Mouse (Mus musculus) midbrain, embryonic 12.5 days (tissue): Measurements from ENCODE around the gene Aspm. TPM values are rescaled to one million over a fixed set of nuclear protein-coding genes. Genes with fewer than 3 reads are reported as not detected.

ENCODE experiments used
- ATAC-seq: fragments of 200-750 bp; cut with Nextera tagmentation; 2 replicates; pipeline ENCODE4 v1.8.0; 2017; ENCODE audit warnings: low read depth, moderate TSS enrichment, moderate library complexity; ENCODE audit not compliant: low FRiP score
- H3K27ac ChIP-seq: fragments of 300-500 bp; sonication (generic); replicated peaks from 2 replicates; pipeline ENCODE4 v1.5.1; 2016; ENCODE audit warnings: mild to moderate bottlenecking
- H3K27me3 ChIP-seq: fragments of 300-500 bp; sonication (generic); 2 replicates; pipeline ENCODE4 v1.6.1; 2016; ENCODE audit warnings: mild to moderate bottlenecking
- H3K36me3 ChIP-seq: fragments of 300-500 bp; sonication (generic); 2 replicates; pipeline ENCODE4 v1.6.1; 2016
- H3K4me1 ChIP-seq: fragments of 300-500 bp; sonication (generic); 2 replicates; pipeline ENCODE4 v1.6.1; 2016
- H3K4me2 ChIP-seq: fragments of 300-500 bp; sonication (generic); replicated peaks from 2 replicates; pipeline ENCODE4 v1.6.1; 2016; ENCODE audit warnings: mild to moderate bottlenecking, moderate library complexity
- H3K4me3 ChIP-seq: fragments of 300-500 bp; sonication (generic); 2 replicates; pipeline ENCODE4 v1.5.1; 2016; ENCODE audit warnings: mild to moderate bottlenecking
- H3K9ac ChIP-seq: fragments of 300-500 bp; sonication (generic); replicated peaks from 2 replicates; pipeline ENCODE4 v1.6.1; 2016; ENCODE audit warnings: mild to moderate bottlenecking, moderate library complexity
- H3K9me3 ChIP-seq: fragments of 300-500 bp; sonication (generic); 2 replicates; pipeline ENCODE4 v1.6.1; 2016; ENCODE audit warnings: mild to moderate bottlenecking
- WGBS: fragments of 180-500 bp; shearing (Covaris S2); methylation state at CpG from one replicate; pipeline ENCODE4 v1.1.7; 2016; 5-methylcytosine and 5-hydroxymethylcytosine counted together
- polyA plus RNA-seq: library from polyadenylated mRNA; unstranded; fragments of >200 nt; fragmentation: Nextera tagmentation; extraction: Ambion mirVana; gene quantifications from 2 replicates; pipeline ENCODE4 v1.2.1, GENCODE M21; 2016

The Aspm gene
- polyA plus RNA-seq, 1 experiment from 2014 or later = 26.2 TPM

- Histone ChIP-seq H3K36me3 (no peaks in the 10 kb centered on the region), H3K4me1 (no peaks in the 10 kb centered on the region), H3K9ac (no peak overlapping the region), H3K9me3 (no peaks in the 10 kb centered on the region), H3K4me2 (no peak overlapping the region), H3K4me3 (no peak overlapping the region), H3K27ac (no peak overlapping the region), H3K27me3 (no peaks in the 10 kb centered on the region)
- no peak for ATAC-seq
- 87% methylated on average over 12 of the region's 12 CpGs for WGBS
Observed at GRCm38 (mm10) chr1:139514556-139514955, 60.0 kb downstream of the Aspm start.

Other genes with a start within 250 kb of the Aspm start
- 3.5 and 4.0 TPM in 2 replicates for gene Crb1, start 77.7 kb upstream of the Aspm start, polyA plus RNA-seq
- 22.9 and 29.3 TPM in 2 replicates for gene Zbtb41, start 32.5 kb upstream of the Aspm start, polyA plus RNA-seq
- gene F13b, start 46.9 kb downstream of the Aspm start, polyA plus RNA-seq = not detected in 2 replicates
- gene Cfhr1, start 105.5 kb downstream of the Aspm start, polyA plus RNA-seq = not detected in 2 replicates